Mouse (Mus musculus) ES-Bruce4 (cell line): ENCODE results near the gene Ppm1l. TPM values are rescaled to one million over a fixed set of nuclear protein-coding genes. Genes with fewer than 3 reads are reported as not detected.

ENCODE experiments used
- H3K27ac ChIP-seq: 2 replicates; pipeline ENCODE4 v1.5.1; 2012; ENCODE audit warnings: low read length, inconsistent platforms; ENCODE audit not compliant: insufficient read depth
- H3K27me3 ChIP-seq: 2 replicates; pipeline ENCODE4 v1.6.1; 2012; ENCODE audit warnings: mild to moderate bottlenecking, low read length, inconsistent platforms; ENCODE audit not compliant: control insufficient read depth, poor library complexity, insufficient read depth, severe bottlenecking
- H3K36me3 ChIP-seq: 2 replicates; pipeline ENCODE4 v1.6.1; 2012; ENCODE audit warnings: inconsistent platforms, mild to moderate bottlenecking, low read length, moderate library complexity; ENCODE audit not compliant: control insufficient read depth, poor library complexity, insufficient read depth, severe bottlenecking
- H3K4me1 ChIP-seq: one replicate; pipeline ENCODE4 v1.8.1; 2011; ENCODE audit warnings: low read length; ENCODE audit not compliant: control insufficient read depth, insufficient read depth
- H3K4me3 ChIP-seq: 2 replicates; pipeline ENCODE4 v1.5.1; 2011; ENCODE audit warnings: low read depth, mild to moderate bottlenecking, low read length
- H3K9ac ChIP-seq: 2 replicates; pipeline ENCODE4 v1.6.1; 2012; ENCODE audit warnings: low read depth, mild to moderate bottlenecking, inconsistent platforms; ENCODE audit not compliant: poor library complexity, severe bottlenecking
- H3K9me3 ChIP-seq: replicated peaks from 2 replicates; pipeline ENCODE4 v1.6.1; 2012; ENCODE audit warnings: mild to moderate bottlenecking, low read length, inconsistent platforms; ENCODE audit not compliant: control insufficient read depth, poor library complexity, insufficient read depth, severe bottlenecking
- CTCF ChIP-seq: IDR thresholded peaks from one replicate; pipeline ENCODE4 v1.8.1; 2011; ENCODE audit warnings: low read depth, low read length
- EP300 ChIP-seq: IDR thresholded peaks from 2 replicates; pipeline ENCODE4 v1.6.1; 2011; ENCODE audit warnings: low read depth, low read length; ENCODE audit not compliant: insufficient read depth
- POLR2A ChIP-seq: IDR thresholded peaks from one replicate; pipeline ENCODE4 v1.8.1; 2011; ENCODE audit warnings: low read length; ENCODE audit not compliant: insufficient read depth
- polyA plus RNA-seq: library from polyadenylated mRNA; stranded (reverse); fragments of >200 nt; gene quantifications from 2 replicates; pipeline ENCODE4 v1.2.4, GENCODE M21; 2011; ENCODE audit warnings: low read depth; ENCODE audit not compliant: missing spikeins, insufficient read depth, insufficient read length

Gene Ppm1l
- polyA plus RNA-seq, 1 experiment, result 3.5 TPM

- no peak overlapping the region for H3K27ac ChIP-seq
- no peak overlapping the region for H3K9ac ChIP-seq
- H3K9me3 ChIP-seq, result no peaks in the 10 kb centered on the region
- H3K4me1 ChIP-seq, result no peaks in the 10 kb centered on the region
- TF ChIP-seq EP300 (no peak), CTCF (no peak), POLR2A (no peak)
- no peak overlapping the region for H3K4me3 ChIP-seq
- H3K36me3 ChIP-seq, result no peaks in the 10 kb centered on the region
- no peaks in the 10 kb centered on the region; the same call in 1 of the 2 replicates for H3K27me3 ChIP-seq
These were observed 29.9 kb downstream of the Ppm1l start for GRCm38 (mm10) chr3:69346514-69346913.

- Histone ChIP-seq H3K4me3 (no peak overlapping the region), H3K36me3 (no peaks in the 10 kb centered on the region), H3K9ac (no peak overlapping the region), H3K27me3 (no peaks in the 10 kb centered on the region; the same call in 1 of the 2 replicates), H3K4me1 (no peaks in the 10 kb centered on the region), H3K27ac (no peak overlapping the region), H3K9me3 (no peaks in the 10 kb centered on the region)
- TF ChIP-seq EP300 (no peak), CTCF (no peak), POLR2A (no peak)
These were observed 31.7 kb downstream of the Ppm1l start for GRCm38 (mm10) chr3:69348197-69348920.

DNA sequence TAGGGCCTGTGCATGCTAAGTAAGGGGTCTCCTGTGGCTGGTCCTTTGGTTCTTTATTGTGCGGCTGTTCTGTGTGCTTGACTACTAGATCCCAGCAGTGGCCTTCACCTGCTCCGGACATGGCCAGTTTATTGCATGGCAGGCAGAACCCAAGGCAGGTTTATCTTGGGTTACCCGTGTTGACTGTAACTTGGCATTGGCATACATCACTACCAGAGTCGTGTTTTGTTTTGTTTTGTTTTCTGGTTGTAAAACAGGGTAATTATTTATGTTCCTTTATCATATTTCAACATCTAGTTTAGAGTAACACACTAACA lies 32.2 kb downstream of the Ppm1l start:
- Histone ChIP-seq H3K4me1 (no peaks in the 10 kb centered on the region), H3K36me3 (no peaks in the 10 kb centered on the region), H3K27me3 (no peaks in the 10 kb centered on the region; the same call in 1 of the 2 replicates), H3K27ac (no peak overlapping the region), H3K9me3 (no peaks in the 10 kb centered on the region), H3K4me3 (no peak overlapping the region), H3K9ac (no peak overlapping the region)
- no peak for TF ChIP-seq POLR2A
- TF ChIP-seq CTCF, result no peak
- no peak for TF ChIP-seq EP300

DNA sequence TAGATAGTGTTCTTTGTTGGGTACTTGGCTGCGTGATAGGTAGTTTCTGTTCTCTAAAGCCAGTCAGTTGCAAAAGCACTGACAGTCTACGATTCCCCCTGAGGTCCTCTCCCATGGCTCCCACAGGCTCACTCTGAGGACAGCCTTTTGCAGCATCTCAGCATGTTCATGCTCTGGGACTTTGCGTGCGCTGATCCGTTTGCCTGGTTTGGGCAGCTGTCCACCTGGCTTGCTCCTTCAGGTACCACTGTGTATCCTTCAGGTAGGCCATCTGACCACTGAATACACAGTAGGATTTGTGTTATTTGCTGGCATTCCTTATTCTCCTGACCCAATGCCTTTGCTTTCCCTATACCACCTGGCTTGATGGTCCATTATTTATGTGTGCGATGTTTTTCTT lies 33.3 kb downstream of the Ppm1l start:
- Histone ChIP-seq H3K9me3 (no peaks in the 10 kb centered on the region), H3K27me3 (no peaks in the 10 kb centered on the region; the same call in 1 of the 2 replicates), H3K27ac (no peak overlapping the region), H3K4me1 (no peaks in the 10 kb centered on the region), H3K9ac (no peak overlapping the region), H3K4me3 (no peak overlapping the region), H3K36me3 (no peaks in the 10 kb centered on the region)
- TF ChIP-seq CTCF, result no peak

- TF ChIP-seq POLR2A (no peak), CTCF (no peak), EP300 (no peak)
These were observed 35.5 kb downstream of the Ppm1l start for GRCm38 (mm10) chr3:69352194-69352593.

GRCm38 (mm10) chr3:69354681-69355080 lies 38.0 kb downstream of the Ppm1l start:
- H3K4me3 ChIP-seq, result no peak overlapping the region
- H3K4me1 ChIP-seq, result no peaks in the 10 kb centered on the region
- H3K9ac ChIP-seq, result no peak overlapping the region
- H3K27me3 ChIP-seq, result no peaks in the 10 kb centered on the region; the same call in 1 of the 2 replicates
- TF ChIP-seq EP300, result no peak
- TF ChIP-seq CTCF, result no peak
- no peak for TF ChIP-seq POLR2A
- H3K36me3 ChIP-seq, result no peaks in the 10 kb centered on the region
- no peak overlapping the region for H3K27ac ChIP-seq
- no peaks in the 10 kb centered on the region for H3K9me3 ChIP-seq

More at GRCm38 (mm10) chr3:69352194-69352593, 35.5 kb downstream of the Ppm1l start:
- Histone ChIP-seq H3K27ac (no peak overlapping the region), H3K9me3 (no peaks in the 10 kb centered on the region), H3K4me3 (no peak overlapping the region), H3K36me3 (no peaks in the 10 kb centered on the region), H3K27me3 (no peaks in the 10 kb centered on the region; the same call in 1 of the 2 replicates), H3K4me1 (no peaks in the 10 kb centered on the region), H3K9ac (no peak overlapping the region)
